Mouse (Mus musculus) right cerebral cortex, postnatal 36 days (tissue): ENCODE measurements around the gene Paqr5.

Experiments used
- DNase-seq, 2 experiments: peaks; one replicate each; pipeline ENCODE4 v3.0.0; 2022; ENCODE audit warnings: low spot score in 2 of 2, mixed read lengths in 1 of 2

Paqr5 gene

DNA sequence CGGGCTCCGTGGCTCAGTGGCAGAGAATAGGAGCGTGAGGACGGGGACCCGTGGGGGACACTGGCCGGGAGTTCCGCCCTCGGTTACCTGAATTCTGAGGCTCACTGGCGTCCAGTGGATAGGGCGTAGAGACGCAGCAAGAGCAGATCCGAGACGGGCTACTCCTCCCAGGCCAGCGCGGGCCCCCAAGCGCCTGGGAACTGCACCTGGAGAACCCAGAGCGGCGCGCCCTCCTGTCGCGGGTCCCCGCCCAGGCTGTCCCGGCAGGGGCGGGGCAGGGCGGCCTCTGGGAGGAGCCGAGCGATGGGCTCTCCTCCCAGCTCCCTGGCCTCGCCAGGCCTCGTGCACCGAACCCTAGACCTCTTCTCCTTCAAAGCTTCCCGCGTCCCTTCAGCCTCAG is at the start of gene Paqr5:
TSS of gene Paqr5 (minus strand) at position 257 of the 400 bp plus-strand sequence.
- DNase-seq = no peak

DNA sequence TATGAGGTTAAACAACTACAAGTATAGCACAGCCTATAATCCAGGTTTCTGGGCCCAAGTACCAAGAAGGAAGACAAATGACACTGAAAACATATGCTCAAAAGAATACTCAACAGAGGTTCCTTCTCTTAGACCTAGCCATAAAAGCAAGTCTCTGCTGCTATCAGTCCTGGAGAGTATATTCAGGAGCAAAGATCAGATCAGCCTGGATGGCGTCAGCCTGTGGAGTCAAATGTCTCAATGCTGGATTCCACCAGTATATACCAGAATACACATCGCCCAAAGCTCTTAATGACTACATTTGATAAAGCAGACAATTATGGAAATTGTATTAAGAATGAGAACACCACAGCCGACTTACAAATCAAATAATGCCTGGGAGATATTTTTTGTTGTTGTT is 35.6 kb upstream of the Paqr5 start:
- DNase-seq = no peak

DNA sequence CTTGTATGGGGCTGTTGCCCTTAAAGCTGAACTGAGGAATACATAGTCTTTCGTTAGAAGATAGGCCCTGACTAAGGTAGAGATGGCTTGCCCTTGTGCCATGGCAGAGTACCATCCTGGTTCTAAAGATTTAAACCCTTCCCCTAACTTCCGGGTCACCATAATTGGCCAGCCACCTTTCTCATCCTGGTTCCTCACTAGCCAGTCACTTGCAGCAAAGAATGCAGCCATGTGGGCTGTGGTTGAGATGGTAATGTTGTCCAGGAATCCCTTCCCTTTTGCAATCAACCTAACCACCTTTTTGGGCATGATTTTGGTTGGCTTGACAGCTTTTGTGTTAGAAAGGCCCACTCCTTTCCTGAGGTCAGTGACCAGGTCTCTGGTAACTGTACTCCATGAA is 33.8 kb upstream of the Paqr5 start:
- DNase-seq = no peak

DNA sequence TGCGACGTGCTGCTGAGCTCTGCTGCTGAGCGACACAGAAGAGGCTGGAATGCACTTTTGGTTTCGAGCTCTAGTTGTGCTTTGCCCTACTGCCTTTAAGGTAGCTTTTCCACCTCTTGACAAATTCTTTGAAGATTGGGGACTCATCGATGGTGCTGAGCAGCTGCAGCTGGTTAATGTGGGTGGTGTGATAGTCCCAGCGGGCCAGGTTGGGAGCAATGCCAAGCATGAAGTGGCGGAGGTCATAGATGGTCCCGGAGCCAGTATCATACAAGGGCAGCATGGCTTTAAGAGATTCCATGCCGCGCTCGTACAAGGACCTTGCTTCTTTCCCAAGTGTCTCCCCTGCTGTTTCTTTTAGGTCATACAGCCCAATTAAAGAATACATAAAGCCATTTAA is 33.3 kb upstream of the Paqr5 start:
- no peak for DNase-seq

DNA sequence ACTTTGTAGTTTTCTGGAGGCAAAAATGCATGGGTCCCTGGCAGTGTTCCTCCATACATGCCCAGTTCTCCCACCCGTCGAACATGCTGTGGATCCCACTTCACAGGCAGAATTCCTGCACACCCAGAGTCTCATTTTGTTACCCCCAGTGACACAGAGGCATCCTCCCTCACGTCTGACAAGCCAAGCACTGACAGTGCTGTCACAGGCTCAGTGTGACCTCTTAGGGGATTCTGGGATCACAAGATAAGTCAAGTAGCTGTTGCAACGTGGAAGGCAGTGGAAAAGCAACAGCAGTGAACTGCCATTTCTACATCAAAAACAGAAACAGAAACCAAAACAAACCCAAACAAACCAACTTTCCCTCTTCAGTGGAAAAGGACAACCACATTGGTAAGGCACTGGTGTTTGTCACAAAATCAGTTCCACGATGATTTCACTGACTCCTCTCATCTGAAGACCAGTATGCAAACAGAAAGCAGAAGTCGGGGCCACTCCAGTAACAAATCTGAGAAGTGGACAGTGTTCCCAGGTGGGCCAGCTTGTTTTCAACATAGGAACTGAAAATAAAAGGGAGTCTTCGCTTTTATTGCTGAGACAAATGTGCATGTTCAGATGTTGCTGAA is 31.3 kb upstream of the Paqr5 start:
- no peak for DNase-seq

DNA sequence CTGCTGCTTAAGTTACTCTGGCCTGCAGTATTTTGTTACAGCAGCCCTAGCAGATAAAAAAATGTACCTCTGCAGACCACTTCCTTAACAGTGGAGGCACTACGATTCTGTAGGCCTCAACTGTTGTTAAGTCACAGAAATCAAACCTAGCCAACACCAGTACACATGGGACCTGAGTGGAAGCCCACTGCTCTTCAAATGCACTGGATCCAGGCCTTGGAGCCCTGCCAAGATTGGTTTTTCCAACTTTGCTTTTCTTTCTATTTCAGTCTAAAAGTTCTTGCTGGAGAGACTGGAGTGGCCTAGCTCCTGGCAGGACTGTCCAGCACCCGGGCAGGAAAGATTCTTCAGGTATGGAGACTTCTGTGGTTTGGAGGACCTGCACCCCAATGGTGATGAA is 29.6 kb upstream of the Paqr5 start:
- no peak for DNase-seq

DNA sequence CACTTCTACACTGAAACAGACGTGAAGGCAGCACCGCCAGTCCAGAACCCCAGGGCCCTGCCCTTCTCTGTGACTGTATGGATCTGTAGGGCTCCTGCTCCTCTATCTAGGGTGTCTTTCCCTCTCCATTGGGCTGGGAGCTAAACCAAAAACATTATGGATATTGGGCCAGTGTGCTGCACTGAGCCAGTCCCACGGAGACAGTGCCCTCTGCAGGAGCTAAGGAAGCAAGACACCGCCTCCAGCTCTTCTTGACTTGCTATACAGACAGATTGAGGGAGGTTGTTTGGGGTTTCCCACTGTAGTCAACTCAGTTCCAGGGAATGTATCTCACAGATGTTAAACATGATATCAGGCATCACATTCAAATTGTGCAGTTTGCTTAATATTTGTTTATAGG is 24.1 kb upstream of the Paqr5 start:
- peak in 1 of 2 experiments; percentile 32 for DNase-seq

DNA sequence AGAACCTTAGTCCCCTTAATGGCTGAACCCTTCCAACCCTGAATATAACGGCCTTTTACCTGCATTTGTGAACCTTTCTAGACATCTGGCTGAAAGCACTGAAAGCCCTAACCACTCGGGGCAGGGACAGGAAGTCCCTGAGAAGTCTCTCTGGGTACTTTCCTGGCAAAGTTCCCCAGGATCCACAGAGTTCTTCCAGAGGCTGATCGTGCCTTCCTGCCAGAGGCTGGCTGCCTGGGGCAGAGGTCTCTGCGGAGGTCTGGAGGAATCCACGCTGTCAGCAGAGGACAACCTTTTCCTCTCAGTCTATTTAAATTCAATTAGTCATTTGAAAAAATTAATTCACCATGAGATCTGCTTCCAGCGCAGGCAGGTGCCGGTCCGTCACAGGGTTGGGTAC is 22.5 kb upstream of the Paqr5 start:
- DNase-seq = no peak

DNA sequence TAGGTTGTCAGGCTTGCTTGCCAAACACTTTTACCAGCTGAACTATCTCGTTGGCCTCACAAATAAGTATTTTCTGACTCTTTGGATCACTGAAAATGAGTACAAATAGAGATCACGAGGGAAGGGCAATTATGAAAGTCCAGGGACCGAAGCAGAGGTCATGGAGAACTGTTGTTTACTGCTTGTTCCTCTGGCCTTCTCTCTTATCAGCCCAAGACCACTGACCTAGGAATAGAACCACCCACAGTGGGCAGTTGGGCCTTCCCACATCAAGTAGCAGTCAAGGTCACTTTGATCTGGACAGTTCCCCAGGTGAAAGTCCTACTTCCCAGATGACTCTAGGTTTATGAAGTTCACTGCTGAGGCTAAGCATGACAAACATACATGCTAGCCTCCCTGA is 15.5 kb upstream of the Paqr5 start:
- DNase-seq = no peak

DNA sequence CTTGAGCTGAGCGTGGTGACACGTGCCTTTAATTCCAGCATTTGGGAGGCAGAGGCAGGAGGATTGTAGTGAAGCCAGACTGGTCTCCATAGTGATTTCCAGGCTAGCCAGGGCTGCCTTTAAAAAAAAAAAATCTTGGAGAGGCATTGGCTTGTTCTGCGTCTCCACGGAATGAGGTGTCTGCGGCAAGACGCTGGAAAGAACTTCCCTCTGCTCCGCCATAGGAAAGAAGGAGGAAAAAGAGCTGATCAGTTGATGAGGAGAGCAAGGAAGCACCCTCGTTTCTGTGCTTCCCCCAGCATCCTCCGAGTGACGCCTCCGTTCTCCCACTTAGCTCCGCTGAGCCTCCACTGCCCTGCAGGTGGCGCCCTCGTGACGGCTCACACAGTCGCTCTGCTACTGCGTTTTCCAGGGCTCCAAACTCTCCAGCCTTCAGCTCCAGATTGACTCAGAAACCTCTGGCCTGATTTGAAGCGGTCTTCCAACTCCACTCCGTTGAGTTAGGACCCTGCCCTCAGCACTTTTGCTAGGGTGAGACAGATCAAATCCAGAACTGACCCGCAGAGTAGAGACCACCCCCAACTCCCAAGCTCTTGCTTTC is 13.5 kb upstream of the Paqr5 start:
- peak; percentile 68 to 69 for DNase-seq

DNA sequence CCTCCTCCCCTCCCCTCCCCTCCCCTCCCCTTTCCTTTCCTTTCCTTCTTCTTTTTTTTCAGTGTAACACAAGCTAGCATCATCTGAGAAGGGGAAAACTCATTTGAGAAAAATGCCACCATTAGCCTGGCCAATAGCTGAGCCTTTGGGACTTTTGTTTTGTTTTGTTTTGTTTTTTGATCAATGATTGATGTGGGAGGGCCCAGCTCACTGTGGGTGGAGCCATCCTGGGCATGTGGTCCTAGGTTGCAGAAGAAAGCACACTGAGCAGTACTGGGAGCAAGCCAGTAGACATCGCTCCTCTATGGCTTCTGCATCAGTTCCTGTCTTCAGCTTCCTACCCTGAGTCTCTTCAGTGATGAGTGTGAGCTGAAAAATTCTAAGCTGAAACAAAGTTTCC is 9.2 kb upstream of the Paqr5 start:
- DNase-seq = no peak

DNA sequence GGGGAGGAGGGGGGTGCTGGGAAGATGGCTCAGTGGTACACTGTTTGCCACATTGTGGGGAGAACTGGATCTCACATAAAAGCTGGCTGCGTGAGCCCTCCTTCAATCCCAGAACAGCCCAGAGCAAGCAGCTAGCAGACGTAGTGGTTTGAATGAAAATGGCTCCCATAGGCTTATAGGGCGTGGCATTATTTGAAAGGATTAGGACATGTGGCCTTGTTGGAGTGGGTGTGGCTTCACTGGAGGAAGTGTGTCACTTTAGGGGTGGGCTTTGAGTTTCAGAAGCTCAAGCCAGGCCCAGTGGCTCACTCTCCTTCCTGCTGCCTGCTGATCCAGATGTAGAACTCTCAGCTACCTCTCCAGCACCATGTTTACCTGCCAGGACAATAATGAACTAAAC is 5.5 kb upstream of the Paqr5 start:
- no peak for DNase-seq

DNA sequence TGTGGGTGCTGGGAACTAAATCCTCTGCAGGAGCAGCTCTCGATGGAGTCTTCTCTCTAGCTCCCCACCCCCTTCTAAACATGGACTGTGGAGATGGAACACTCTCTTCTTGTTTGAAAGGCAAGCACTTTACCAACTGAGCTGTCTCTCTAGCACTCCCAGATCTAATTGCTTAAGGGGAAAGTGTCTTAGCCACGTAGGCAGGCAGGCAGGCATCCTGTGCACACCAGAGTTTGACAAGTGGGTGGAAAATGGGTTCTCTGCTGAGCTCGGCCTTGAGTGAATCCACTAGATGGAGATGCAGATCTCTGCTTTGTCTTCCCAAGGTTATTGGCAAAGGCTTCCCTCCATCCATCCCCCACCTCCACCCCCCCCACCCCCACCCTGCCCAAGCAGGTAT is 1.4 kb upstream of the Paqr5 start:
- no peak for DNase-seq

DNA sequence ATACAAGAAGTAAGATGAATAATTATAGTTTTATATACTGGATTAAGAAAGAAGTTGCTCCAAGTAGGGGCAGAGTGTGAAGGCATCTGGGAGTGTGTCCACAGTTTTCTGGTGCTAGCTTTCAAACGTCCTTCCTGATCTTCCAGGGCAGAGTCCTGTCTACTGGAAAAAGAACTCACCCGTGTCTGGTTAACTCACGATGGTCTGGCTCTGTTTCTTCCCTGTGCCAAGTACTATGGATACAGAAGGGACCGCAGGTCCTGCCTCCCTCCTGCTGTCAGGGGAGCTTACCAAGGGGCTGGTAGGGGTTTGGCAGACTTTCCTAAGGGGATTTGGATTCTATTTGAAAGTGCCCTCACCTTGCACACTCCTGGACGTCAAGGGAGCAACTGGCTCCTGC is 1.6 kb downstream of the Paqr5 start:
- no peak for DNase-seq

DNA sequence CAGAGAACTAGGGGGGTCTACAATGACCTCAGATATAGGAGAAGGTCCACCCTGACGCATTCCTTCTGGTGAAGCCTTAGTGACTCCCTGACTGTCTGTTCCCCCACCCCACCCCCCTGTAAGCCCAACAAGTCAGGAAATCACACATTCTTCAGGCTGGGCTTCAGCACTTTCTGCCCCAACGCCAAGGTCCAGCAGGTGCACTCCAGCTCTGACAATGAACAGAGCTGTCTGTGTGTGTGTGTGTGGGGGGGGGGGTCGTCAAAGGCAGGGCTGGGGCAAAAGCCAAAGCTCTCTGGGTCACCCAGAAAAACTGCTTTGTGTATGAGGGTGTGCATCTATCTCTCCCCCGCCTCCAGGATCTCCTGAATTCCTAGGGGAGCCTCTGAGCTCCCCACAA is 2.8 kb downstream of the Paqr5 start:
- no peak for DNase-seq

DNA sequence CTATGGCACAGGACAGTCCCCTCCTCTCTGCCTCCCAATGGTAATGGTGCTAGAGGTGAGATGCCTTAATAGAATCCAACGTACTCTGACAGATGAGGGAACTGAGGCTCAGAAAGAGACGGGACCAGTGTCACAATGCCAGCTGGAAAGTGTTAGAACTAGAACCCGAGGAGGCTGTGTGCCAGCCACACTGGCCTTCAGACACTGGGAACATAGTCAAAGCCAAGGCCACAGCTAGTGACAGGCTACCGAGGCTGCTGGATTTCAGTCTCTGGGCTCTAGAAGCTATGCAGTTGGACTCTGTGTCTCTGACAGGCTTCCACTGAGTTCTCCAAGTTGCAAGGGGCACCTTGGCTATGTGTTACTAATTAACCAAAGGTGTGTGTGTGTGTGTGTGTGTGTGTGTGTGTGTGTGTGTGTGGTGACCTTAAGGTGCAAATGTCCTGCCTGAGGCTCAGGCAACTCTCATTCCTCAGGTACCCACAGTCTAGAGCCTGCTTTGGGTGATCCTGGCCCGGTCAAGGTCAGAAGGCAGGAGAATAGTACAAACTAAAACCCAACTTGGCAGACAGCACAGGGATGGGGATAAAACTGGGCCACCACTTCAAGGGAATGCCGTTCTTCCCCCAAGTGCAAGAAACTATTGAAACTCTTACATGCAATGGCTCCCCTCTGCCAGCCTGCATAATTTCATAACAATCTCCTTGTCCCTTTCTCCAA is 3.5 kb downstream of the Paqr5 start:
- no peak for DNase-seq

DNA sequence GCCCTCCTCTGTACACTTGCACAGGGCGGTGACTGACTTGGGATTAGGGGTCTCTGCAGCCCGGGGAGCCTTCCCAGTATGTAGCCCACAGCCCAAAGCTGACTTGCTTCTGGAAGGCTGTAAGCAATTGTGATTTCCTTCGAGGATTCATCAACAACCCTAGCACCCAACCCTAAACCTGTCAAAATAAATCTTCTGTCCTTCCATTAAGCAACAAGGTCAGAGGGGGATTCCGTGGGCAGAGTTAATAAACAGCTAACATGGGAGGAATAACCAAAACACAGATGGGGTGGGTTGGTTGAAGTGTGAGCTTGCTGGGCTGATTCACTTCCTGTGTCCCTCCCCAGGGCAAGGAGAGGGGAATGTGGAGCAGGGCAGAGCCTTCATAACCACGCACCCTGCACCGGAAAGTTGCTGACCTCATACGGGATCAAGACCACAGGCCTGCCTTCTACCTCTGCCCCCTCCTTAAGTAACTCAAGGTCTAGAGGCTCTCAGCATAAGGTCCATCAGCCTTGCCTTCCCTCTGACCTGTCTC is 5.0 kb downstream of the Paqr5 start:
- DNase-seq = no peak

DNA sequence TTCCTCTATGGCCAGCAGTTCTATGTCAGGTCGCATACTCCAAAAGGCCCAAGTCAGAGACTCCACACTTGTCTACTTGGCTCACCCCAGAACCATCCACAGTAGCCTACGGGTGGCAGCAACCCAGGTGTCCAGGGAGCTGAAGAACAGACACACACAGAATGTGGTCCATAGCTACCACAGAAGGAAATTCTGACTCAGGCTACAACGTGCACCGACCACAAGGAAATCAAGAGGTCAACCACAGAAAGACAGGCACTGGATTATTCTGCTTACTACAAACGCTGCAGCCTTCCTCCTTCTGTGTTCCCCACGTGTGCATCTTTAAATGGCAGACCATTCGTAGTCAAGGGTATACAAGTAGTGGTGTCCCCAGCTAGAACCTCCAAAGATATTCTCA is 6.4 kb downstream of the Paqr5 start:
- DNase-seq = no peak

DNA sequence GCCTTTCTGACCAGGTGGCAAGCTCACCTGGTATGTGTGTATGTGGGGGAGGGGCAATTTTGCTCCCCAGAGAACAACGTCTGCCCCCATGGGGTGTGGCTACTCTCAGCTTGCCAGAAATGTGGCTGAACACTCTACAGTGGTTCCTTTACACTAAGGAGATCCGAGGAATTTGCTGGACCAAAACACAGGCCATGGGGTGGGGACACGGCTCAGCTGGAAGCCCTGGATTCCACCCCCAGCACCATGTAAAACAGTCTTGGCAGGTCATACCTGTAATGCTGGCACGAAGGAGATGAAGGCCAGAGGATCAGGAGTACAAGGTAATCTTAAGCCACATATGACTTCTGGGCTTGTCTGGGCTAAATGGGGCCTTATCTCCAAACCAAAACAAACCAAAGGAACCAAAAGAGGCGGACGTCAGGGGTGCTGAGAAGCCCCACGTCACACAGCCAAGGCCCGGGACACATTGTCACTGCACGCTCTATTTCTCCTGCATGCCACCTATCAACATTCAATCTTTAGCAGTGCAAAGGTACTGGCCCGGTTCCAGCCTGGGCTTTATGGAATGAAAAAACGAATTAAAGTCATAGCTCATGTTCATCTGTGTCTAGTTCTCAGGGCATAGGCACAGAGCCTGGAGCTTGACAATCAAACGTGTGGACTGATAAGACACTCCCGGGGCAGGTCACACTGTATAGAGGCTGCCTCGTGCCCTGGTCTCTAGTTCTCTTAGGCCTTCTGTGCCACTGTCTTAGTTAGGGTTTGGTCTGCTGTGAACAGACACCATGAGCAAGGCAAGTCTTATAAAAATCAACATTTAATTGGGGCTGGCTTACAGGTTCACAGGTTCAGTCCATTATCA is 8.2 kb downstream of the Paqr5 start:
- no peak for DNase-seq

DNA sequence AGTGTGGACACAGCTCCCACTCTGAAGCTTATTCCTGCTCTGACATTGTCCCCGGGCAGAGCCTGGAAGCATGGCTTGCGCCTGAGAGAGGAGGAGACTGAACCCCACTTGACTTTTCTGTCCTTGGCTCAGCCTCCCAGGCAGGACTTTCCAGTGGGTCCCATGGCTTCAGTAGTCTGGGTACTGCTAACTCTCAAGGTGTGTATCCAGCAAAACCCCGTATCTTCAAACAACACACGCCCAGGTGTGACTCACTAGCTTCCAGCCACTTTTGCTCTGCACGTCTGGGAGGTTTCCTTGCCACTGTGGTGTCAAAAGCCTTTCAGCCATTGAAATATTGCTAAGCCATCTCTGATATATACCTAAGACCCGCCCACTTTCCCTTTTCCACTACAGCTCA is 9.3 kb downstream of the Paqr5 start:
- DNase-seq = no peak

DNA sequence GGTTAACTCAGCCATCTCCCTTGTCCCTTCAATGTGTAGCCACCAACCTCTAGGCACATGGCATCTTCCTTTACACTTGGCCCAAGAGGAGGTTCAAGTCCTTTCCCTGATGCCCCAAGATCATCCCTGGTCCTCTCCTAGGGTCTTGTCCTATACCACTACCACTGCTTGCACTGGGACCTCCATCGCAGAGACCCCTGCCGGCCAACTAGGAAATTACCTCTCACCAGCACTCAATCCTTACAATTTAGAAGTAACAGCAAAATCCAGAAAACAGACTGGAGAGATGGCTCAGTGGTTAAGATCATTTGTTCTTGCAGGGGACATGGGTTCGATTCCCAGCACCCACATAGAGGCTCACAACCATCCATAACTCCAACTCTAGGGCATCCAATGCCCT is 11.2 kb downstream of the Paqr5 start:
- no peak for DNase-seq
